Mouse (Mus musculus): ENCODE measurements around the gene Mael. TPM values are rescaled to one million over a fixed set of nuclear protein-coding genes. Genes with fewer than 3 reads are reported as not detected.

The Mael gene
- polyA plus RNA-seq, 1 experiment = not detected

DNA sequence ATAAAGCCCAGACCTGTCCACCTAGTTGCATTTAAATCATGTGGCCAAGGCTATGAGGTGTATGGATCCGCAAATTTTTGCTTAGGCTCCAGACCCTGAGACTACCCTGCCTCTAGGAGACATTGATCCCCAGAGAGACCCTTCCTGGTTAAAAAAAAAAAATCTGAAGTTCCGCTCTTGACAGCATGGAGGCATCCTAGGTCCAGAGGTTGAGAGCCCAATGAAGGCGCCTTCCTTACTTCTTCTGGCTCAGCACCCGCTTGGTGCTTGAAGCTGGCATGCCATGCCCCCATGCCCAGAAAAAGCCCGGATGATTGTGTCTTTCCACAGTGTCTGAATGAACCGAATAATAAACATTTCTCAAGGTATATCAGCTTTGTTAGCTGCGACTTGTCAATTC, 57.0 kb downstream of the Mael start:
- TF ChIP-seq FOSL1 (IDR thresholded peaks at IDR 0.05; ENCODE audit: insufficient read depth, low read length, poor library complexity, severe bottlenecking) (no peak), MYOD1 (IDR thresholded peaks at IDR 0.05; ENCODE audit: control insufficient read depth, insufficient read length, low read depth) (no peak), CTCF (IDR thresholded peaks at IDR 0.05; ENCODE audit: control insufficient read depth, insufficient read depth, insufficient read length) (no peak), MAX (IDR thresholded peaks at IDR 0.05) (no peak), USF1 (IDR thresholded peaks at IDR 0.05; ENCODE audit: low read depth) (no peak), CEBPB (IDR thresholded peaks at IDR 0.05; ENCODE audit: low read depth) (no peak), MYOG (IDR thresholded peaks at IDR 0.05; ENCODE audit: control insufficient read depth, extremely low read depth, insufficient read length) (no peak)

DNA sequence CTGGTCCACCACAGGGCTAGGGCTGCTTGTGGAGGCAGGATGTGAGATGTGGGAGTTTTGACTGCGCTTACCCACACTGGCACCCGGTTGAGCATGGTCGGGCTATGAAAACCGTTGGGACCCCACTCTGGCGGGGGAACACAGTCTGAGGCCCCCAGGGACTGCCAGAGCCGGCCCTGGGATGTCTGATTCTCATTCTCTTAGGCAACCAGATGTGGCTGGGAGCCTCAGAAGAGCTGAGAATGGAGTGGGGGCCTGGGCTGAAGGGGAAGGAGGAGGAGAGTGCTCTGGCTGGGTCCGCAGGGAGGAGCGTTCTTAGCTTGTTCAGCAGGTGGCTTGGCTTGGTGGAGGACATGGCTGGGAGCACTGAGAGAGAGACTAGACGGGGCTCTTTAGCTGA, 64.9 kb downstream of the Mael start:
- Histone ChIP-seq H3K27me3 (ENCODE audit: control insufficient read depth, insufficient read depth, insufficient read length) (peaks cover 4% of the 10 kb centered on the region), H3K79me2 (ENCODE audit: control insufficient read depth, insufficient read depth) (no peaks in the 10 kb centered on the region), H3K79me3 (ENCODE audit: low read depth) (no peaks in the 10 kb centered on the region), H3K4me3 (ENCODE audit: insufficient read depth, poor library complexity, severe bottlenecking) (no peak overlapping the region), H3ac (ENCODE audit: control insufficient read depth, insufficient read length, low read depth) (no peak overlapping the region), H3K36me3 (ENCODE audit: control insufficient read depth, insufficient read depth) (no peaks in the 10 kb centered on the region)
- TF ChIP-seq CTCF (IDR thresholded peaks at IDR 0.05; ENCODE audit: control insufficient read depth, insufficient read depth, insufficient read length) (no peak), FOSL1 (IDR thresholded peaks at IDR 0.05; ENCODE audit: insufficient read depth, low read length, poor library complexity, severe bottlenecking) (no peak), MYOD1 (IDR thresholded peaks at IDR 0.05; ENCODE audit: control insufficient read depth, insufficient read length, low read depth) (no peak), USF1 (IDR thresholded peaks at IDR 0.05; ENCODE audit: low read depth) (no peak), CEBPB (IDR thresholded peaks at IDR 0.05; ENCODE audit: low read depth) (no peak), MYOG (IDR thresholded peaks at IDR 0.05; ENCODE audit: control insufficient read depth, extremely low read depth, insufficient read length) (no peak), MAX (IDR thresholded peaks at IDR 0.05) (no peak)

More for the DNA sequence above, 57.0 kb downstream of the Mael start:
- H3K79me2 ChIP-seq (ENCODE audit: control insufficient read depth, insufficient read depth) = no peaks in the 10 kb centered on the region
- no peaks in the 10 kb centered on the region for H3K79me3 ChIP-seq (ENCODE audit: low read depth)
- H3K36me3 ChIP-seq (ENCODE audit: control insufficient read depth, insufficient read depth) = no peaks in the 10 kb centered on the region
- no peaks in the 10 kb centered on the region for H3K27me3 ChIP-seq (ENCODE audit: control insufficient read depth, insufficient read depth, insufficient read length)
- H3ac ChIP-seq (ENCODE audit: control insufficient read depth, insufficient read length, low read depth) = no peak overlapping the region
- H3K4me3 ChIP-seq (ENCODE audit: insufficient read depth, poor library complexity, severe bottlenecking) = no peak overlapping the region

DNA sequence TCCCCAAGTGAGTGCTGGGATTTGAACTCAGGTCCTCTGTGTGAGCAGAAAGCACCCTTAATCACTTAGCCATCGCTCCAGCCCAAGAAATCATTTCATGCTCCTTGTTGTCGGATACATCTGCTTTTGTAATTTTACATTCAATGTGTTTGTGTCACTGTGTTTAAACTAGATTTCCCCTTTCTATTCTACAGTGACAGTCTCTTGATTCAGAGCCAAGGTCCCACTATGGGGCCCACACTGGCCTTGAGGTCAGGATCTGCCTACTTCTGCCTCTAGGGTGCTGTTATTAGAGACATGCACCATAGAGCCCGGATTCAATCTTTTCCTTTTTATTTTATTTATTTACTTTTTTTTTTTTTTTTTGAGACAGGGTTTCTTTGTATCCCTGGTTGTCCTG, 65.6 kb downstream of the Mael start:
- Histone ChIP-seq H3K36me3 (ENCODE audit: control insufficient read depth, insufficient read depth) (no peaks in the 10 kb centered on the region), H3K79me3 (ENCODE audit: low read depth) (no peaks in the 10 kb centered on the region), H3K4me3 (ENCODE audit: insufficient read depth, poor library complexity, severe bottlenecking) (no peak overlapping the region), H3ac (ENCODE audit: control insufficient read depth, insufficient read length, low read depth) (no peak overlapping the region), H3K27me3 (ENCODE audit: control insufficient read depth, insufficient read depth, insufficient read length) (peaks cover 4% of the 10 kb centered on the region), H3K79me2 (ENCODE audit: control insufficient read depth, insufficient read depth) (no peaks in the 10 kb centered on the region)
- TF ChIP-seq CTCF (IDR thresholded peaks at IDR 0.05; ENCODE audit: control insufficient read depth, insufficient read depth, insufficient read length) = no peak
- TF ChIP-seq CEBPB (IDR thresholded peaks at IDR 0.05; ENCODE audit: low read depth) = no peak
- no peak for TF ChIP-seq MYOG (IDR thresholded peaks at IDR 0.05; ENCODE audit: control insufficient read depth, extremely low read depth, insufficient read length)
- no peak for TF ChIP-seq FOSL1 (IDR thresholded peaks at IDR 0.05; ENCODE audit: insufficient read depth, low read length, poor library complexity, severe bottlenecking)

DNA sequence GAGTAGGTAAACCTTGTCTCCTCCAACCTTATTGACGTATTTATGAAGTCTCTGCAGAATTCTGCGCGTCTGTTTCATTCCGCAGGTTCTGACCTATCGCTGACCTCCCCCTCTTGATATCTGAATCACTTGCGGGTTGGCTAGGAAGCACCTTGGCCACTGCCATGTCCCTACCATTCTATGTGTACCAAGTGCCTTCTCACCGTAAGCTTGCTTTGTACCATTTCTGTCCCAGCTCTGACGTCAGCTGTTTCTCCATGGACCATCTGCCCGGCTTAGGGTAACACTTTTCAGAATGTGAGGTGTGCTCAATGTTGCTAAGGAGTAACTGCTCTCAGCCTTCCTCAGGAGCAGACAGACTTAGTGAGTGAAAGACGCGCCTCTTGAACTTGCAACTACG, 67.7 kb downstream of the Mael start:
- Histone ChIP-seq H3K36me3 (ENCODE audit: control insufficient read depth, insufficient read depth) (no peaks in the 10 kb centered on the region), H3ac (ENCODE audit: control insufficient read depth, insufficient read length, low read depth) (no peak overlapping the region), H3K79me3 (ENCODE audit: low read depth) (no peaks in the 10 kb centered on the region), H3K27me3 (ENCODE audit: control insufficient read depth, insufficient read depth, insufficient read length) (peaks cover 4% of the 10 kb centered on the region), H3K79me2 (ENCODE audit: control insufficient read depth, insufficient read depth) (no peaks in the 10 kb centered on the region), H3K4me3 (ENCODE audit: insufficient read depth, poor library complexity, severe bottlenecking) (no peak overlapping the region)
- TF ChIP-seq USF1 (IDR thresholded peaks at IDR 0.05; ENCODE audit: low read depth) (no peak), MAX (IDR thresholded peaks at IDR 0.05) (no peak)

DNA sequence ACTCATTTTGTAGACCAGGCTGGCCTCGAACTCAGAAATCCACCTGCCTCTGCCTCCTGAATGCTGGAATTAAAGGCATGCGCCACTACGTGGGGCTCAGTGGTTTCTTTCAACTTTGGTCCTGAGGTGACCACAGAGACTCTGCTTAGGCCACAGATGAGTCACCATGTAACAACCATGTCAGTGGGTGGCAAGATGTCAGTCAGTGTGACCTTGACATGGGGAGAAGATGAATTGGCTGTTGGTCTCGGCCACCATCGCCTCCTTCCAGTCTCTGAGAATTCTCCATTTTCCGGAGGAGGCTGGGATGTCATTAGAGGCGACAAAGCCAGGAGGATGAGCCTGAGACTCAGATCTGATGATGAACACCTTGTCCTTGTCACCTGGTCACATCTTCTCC, 68.8 kb downstream of the Mael start:
- Histone ChIP-seq H3K79me3 (ENCODE audit: low read depth) (no peaks in the 10 kb centered on the region), H3ac (ENCODE audit: control insufficient read depth, insufficient read length, low read depth) (no peak overlapping the region), H3K27me3 (ENCODE audit: control insufficient read depth, insufficient read depth, insufficient read length) (peaks cover 6% of the 10 kb centered on the region), H3K36me3 (ENCODE audit: control insufficient read depth, insufficient read depth) (no peaks in the 10 kb centered on the region), H3K79me2 (ENCODE audit: control insufficient read depth, insufficient read depth) (no peaks in the 10 kb centered on the region), H3K4me3 (ENCODE audit: insufficient read depth, poor library complexity, severe bottlenecking) (no peak overlapping the region)
- no peak for TF ChIP-seq FOSL1 (IDR thresholded peaks at IDR 0.05; ENCODE audit: insufficient read depth, low read length, poor library complexity, severe bottlenecking)
- TF ChIP-seq USF1 (IDR thresholded peaks at IDR 0.05; ENCODE audit: low read depth) = no peak
- no peak for TF ChIP-seq MYOD1 (IDR thresholded peaks at IDR 0.05; ENCODE audit: control insufficient read depth, insufficient read length, low read depth)
- no peak for TF ChIP-seq MAX (IDR thresholded peaks at IDR 0.05)
- TF ChIP-seq CTCF (IDR thresholded peaks at IDR 0.05; ENCODE audit: control insufficient read depth, insufficient read depth, insufficient read length) = no peak
- TF ChIP-seq CEBPB (IDR thresholded peaks at IDR 0.05; ENCODE audit: low read depth) = no peak
- no peak for TF ChIP-seq MYOG (IDR thresholded peaks at IDR 0.05; ENCODE audit: control insufficient read depth, extremely low read depth, insufficient read length)

DNA sequence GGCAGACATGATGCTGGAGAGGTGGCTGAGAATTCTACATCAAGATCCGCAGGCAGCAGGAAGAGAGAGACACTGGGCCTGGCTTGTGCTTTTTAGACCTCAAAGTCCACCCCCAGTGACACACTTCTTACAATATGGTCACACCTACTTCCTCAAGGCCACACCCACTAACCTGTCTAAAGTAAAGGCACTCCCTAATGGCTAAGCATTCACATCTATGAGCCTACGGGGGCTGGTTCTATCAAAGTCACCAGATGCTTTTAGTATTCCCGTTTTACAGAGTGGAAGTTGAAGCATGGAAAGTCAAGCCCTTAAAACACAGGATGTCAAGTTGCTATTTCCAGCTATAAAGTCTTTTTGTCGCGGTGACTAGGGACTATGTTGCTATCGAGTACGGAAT, 70.5 kb downstream of the Mael start:
- Histone ChIP-seq H3K79me3 (ENCODE audit: low read depth) (no peaks in the 10 kb centered on the region), H3K4me3 (ENCODE audit: insufficient read depth, poor library complexity, severe bottlenecking) (no peak overlapping the region), H3ac (ENCODE audit: control insufficient read depth, insufficient read length, low read depth) (no peak overlapping the region), H3K27me3 (ENCODE audit: control insufficient read depth, insufficient read depth, insufficient read length) (peaks cover 12% of the 10 kb centered on the region), H3K79me2 (ENCODE audit: control insufficient read depth, insufficient read depth) (no peaks in the 10 kb centered on the region), H3K36me3 (ENCODE audit: control insufficient read depth, insufficient read depth) (no peaks in the 10 kb centered on the region)
- TF ChIP-seq FOSL1 (IDR thresholded peaks at IDR 0.05; ENCODE audit: insufficient read depth, low read length, poor library complexity, severe bottlenecking) (no peak), USF1 (IDR thresholded peaks at IDR 0.05; ENCODE audit: low read depth) (no peak), CTCF (IDR thresholded peaks at IDR 0.05; ENCODE audit: control insufficient read depth, insufficient read depth, insufficient read length) (no peak), MAX (IDR thresholded peaks at IDR 0.05) (no peak), MYOG (IDR thresholded peaks at IDR 0.05; ENCODE audit: control insufficient read depth, extremely low read depth, insufficient read length) (no peak), MYOD1 (IDR thresholded peaks at IDR 0.05; ENCODE audit: control insufficient read depth, insufficient read length, low read depth) (no peak), CEBPB (IDR thresholded peaks at IDR 0.05; ENCODE audit: low read depth) (no peak)

Data from C2C12 (cell line).